40 mouse cellular contexts compared by ENCODE assay signal in genomic region chr3:108124131-108124530, GRCm38 (mm10). TPM values are rescaled to one million over a fixed set of nuclear protein-coding genes. Genes with fewer than 3 reads are reported as not detected.
DNase-seq lines count a peak whose midpoint lies in the region; ATAC-seq and TF ChIP-seq lines count a peak whose summit lies in the region.
"Had no signal": no experiment of that assay in that cellular context is flagged by ENCODE, and none has a peak within 500 bp of the region (broad histone marks: within the 10 kb centered on the region; RNA-seq: fewer than 3 reads in every experiment).

No protein-coding gene starts in this region.

- H3K4me1 ChIP-seq in liver, adult 2 months (ENCODE audit: control insufficient read depth, insufficient read depth, low read length) = peaks cover 13% of the 10 kb centered on the region; the same call in 1 of the 2 replicates
- H3K4me1 ChIP-seq in liver, postnatal 0 days (ENCODE audit: insufficient read depth) = peaks cover 35% of the 10 kb centered on the region
- H3K4me1 ChIP-seq in liver, embryonic 15.5 days (replicated peaks) = peaks cover 50% of the 10 kb centered on the region
- H3K4me1 ChIP-seq: stomach, embryonic 15.5 days had no signal

- H3K27me3 ChIP-seq in liver, adult 2 months (ENCODE audit: control insufficient read depth, insufficient read depth, low read length) = no peaks in the 10 kb centered on the region
- no peaks in the 10 kb centered on the region for H3K27me3 ChIP-seq in liver, postnatal 0 days (ENCODE audit: insufficient read depth, low read length)
- no peaks in the 10 kb centered on the region for H3K27me3 ChIP-seq in liver, embryonic 15.5 days
- H3K27me3 ChIP-seq: embryonic facial prominence, embryonic 12.5 days; heart, embryonic 15.5 days; hindbrain, embryonic 12.5 days; limb, embryonic 13.5 days; midbrain, embryonic 13.5 days; neural tube, embryonic 15.5 days; stomach, embryonic 15.5 days had no signal

- no peak overlapping the region for H3K4me2 ChIP-seq in liver, postnatal 0 days (ENCODE audit: low read depth, low read length)
- no peak overlapping the region for H3K4me2 ChIP-seq in liver, embryonic 15.5 days
- H3K4me2 ChIP-seq: embryonic facial prominence, embryonic 12.5 days; heart, embryonic 15.5 days; hindbrain, embryonic 12.5 days; limb, embryonic 13.5 days; midbrain, embryonic 13.5 days; neural tube, embryonic 15.5 days; stomach, embryonic 15.5 days had no signal

- H3K27ac ChIP-seq in liver, adult 2 months (replicated peaks; ENCODE audit: insufficient read depth, low read depth, low read length) = no peak overlapping the region
- no peak overlapping the region for H3K27ac ChIP-seq in liver, postnatal 0 days (ENCODE audit: low read depth)
- 0 out of 2 replicates have a peak overlapping the region, but pooled peaks have one; percentile 4 for H3K27ac ChIP-seq in liver, embryonic 15.5 days (replicated peaks)
- H3K27ac ChIP-seq: embryonic facial prominence, embryonic 12.5 days; heart, embryonic 10.5 days; heart, embryonic 15.5 days; hindbrain, embryonic 12.5 days; hindbrain, postnatal 0 days; kidney, postnatal 0 days; limb, embryonic 13.5 days; macrophage; midbrain, embryonic 13.5 days; neural tube, embryonic 15.5 days; stomach, embryonic 15.5 days had no signal

- 13% methylated on average over 1 of the region's 1 CpGs for WGBS in liver, adult 2 months
- 20% methylated on average over 1 of the region's 1 CpGs for WGBS in liver, postnatal 0 days (ENCODE audit: insufficient replicate concordance)
- 51% methylated on average over 1 of the region's 1 CpGs for WGBS in liver, embryonic 15.5 days (ENCODE audit: insufficient replicate concordance)

- TF ChIP-seq EP300 in liver, postnatal 0 days (IDR thresholded peaks at IDR 0.05; ENCODE audit: low read depth) = no peak

- H3K9ac ChIP-seq in liver, adult 2 months (ENCODE audit: low read depth, low read length) = no peak overlapping the region
- no peak overlapping the region for H3K9ac ChIP-seq in liver, postnatal 0 days (replicated peaks)
- H3K9ac ChIP-seq in liver, embryonic 15.5 days = no peak overlapping the region
- H3K9ac ChIP-seq: embryonic facial prominence, embryonic 12.5 days; heart, embryonic 15.5 days; hindbrain, embryonic 12.5 days; limb, embryonic 13.5 days; midbrain, embryonic 13.5 days; neural tube, embryonic 15.5 days; stomach, embryonic 15.5 days had no signal

- H3K36me3 ChIP-seq in liver, adult 2 months (ENCODE audit: control insufficient read depth, insufficient read depth, low read length) = peaks cover 16% of the 10 kb centered on the region
- H3K36me3 ChIP-seq in liver, postnatal 0 days (replicated peaks; ENCODE audit: insufficient read depth, low read length) = peaks cover 38% of the 10 kb centered on the region
- peaks cover 46% of the 10 kb centered on the region for H3K36me3 ChIP-seq in liver, embryonic 15.5 days (replicated peaks)

- TF ChIP-seq CTCF in liver, adult 2 months (IDR thresholded peaks at IDR 0.05; ENCODE audit: low read depth, low read length) = no peak
- no peak for TF ChIP-seq CTCF in liver, postnatal 0 days (IDR thresholded peaks at IDR 0.05; ENCODE audit: low read depth)

- ATAC-seq in liver, postnatal 0 days = no peak
- ATAC-seq in liver, embryonic 15.5 days (ENCODE audit: insufficient read depth) = no peak
- ATAC-seq: forebrain, embryonic 16.5 days; hindbrain, postnatal 0 days; midbrain, embryonic 13.5 days had no signal

- DNase-seq in liver, adult 2 months (ENCODE audit: extremely low read depth, low read depth, low spot score) = peak; percentile 80
- no peak for DNase-seq in liver, postnatal 0 days
- DNase-seq in CD4-positive, CD25-positive, alpha-beta regulatory T cell, adult 2 months (ENCODE audit: low read depth, low spot score) = peak; percentile 39
- peak; percentile 58 for DNase-seq in induced T-regulatory cell, adult 2 months (ENCODE audit: low read depth)
- no peak for DNase-seq in kidney, postnatal 10 days
- DNase-seq in kidney, postnatal 4 days = no peak
- DNase-seq in kidney, postnatal 14 days = no peak
- DNase-seq: adrenal gland, postnatal 25 days; cerebellum, adult 11-12 months; cerebellum, adult 9-11 months; embryo, embryonic 11 days; gastrocnemius, postnatal 10 days; kidney, adult 2 months; lung, adult 2 months; lung, postnatal 10 days; retina, postnatal 1 day; right cerebral cortex, postnatal 14 days; thymus, adult 18-20 months; thymus, postnatal 36 days had no signal

- TF ChIP-seq POLR2A in liver, adult 2 months (IDR thresholded peaks at IDR 0.05; ENCODE audit: extremely low read depth, insufficient read depth, low read length) = no peak

- no peaks in the 10 kb centered on the region for H3K9me3 ChIP-seq in liver, postnatal 0 days (ENCODE audit: low read length)
- H3K9me3 ChIP-seq in liver, embryonic 15.5 days (replicated peaks) = no peaks in the 10 kb centered on the region
- H3K9me3 ChIP-seq: embryonic facial prominence, embryonic 12.5 days; G1E; heart, embryonic 10.5 days; heart, embryonic 15.5 days; hindbrain, embryonic 12.5 days; limb, embryonic 13.5 days; midbrain, embryonic 13.5 days; neural tube, embryonic 15.5 days; stomach, embryonic 15.5 days had no signal

- peaks cover 20% of the 10 kb centered on the region for H3K79me2 ChIP-seq in liver, adult 2 months (ENCODE audit: control insufficient read depth, insufficient read depth, low read length)

- no peak overlapping the region for H3K4me3 ChIP-seq in liver, adult 2 months (ENCODE audit: insufficient read depth, low read depth, low read length)
- H3K4me3 ChIP-seq in liver, postnatal 0 days (ENCODE audit: low read depth, low read length) = no peak overlapping the region
- H3K4me3 ChIP-seq in liver, embryonic 15.5 days (replicated peaks) = no peak overlapping the region
- H3K4me3 ChIP-seq: embryonic facial prominence, embryonic 12.5 days; heart, embryonic 10.5 days; heart, embryonic 15.5 days; hindbrain, embryonic 12.5 days; limb, embryonic 13.5 days; midbrain, embryonic 13.5 days; neural tube, embryonic 15.5 days; stomach, embryonic 15.5 days had no signal

RNA-seq across cellular contexts. Expression of gene Gnai3, which starts 21.8 kb away (rescaled TPM):
- total RNA-seq in liver, adult 2 months (2014; rRNA removed) = 89.5 and 92.8 TPM in 2 replicates
- polyA plus RNA-seq in liver, adult 2 months (2012; rRNA removed) = 19.0 and 24.6 TPM in 2 replicates
- polyA plus RNA-seq in liver, postnatal 0 days (2015; fragmentation: Nextera tagmentation; extraction: Ambion mirVana) = 41.9 and 49.1 TPM in 2 replicates
- 63.4 and 66.5 TPM in 2 replicates for polyA plus RNA-seq in liver, embryonic 15.5 days (2015; fragmentation: Nextera tagmentation; extraction: Ambion mirVana)

RNA-seq across cellular contexts. Expression of gene Gpr61, which starts 30.6 kb away (rescaled TPM):
- not detected in 2 replicates for total RNA-seq in liver, adult 2 months (2014; rRNA removed)
- not detected in 2 replicates for polyA plus RNA-seq in liver, adult 2 months (2012; rRNA removed)
- not detected in 2 replicates for polyA plus RNA-seq in liver, postnatal 0 days (2015; fragmentation: Nextera tagmentation; extraction: Ambion mirVana)
- 0.02 TPM in 1 of 2 replicates, not detected in the other for polyA plus RNA-seq in liver, embryonic 15.5 days (2015; fragmentation: Nextera tagmentation; extraction: Ambion mirVana)
- total RNA-seq: granulocyte monocyte progenitor cell, adult 5-6 weeks; heart, postnatal 25 days; megakaryocyte-erythroid progenitor cell, adult 5-6 weeks; monocyte, adult 5-6 weeks had no signal
- polyA plus RNA-seq: G1E; kidney, adult 2 months; kidney, postnatal 0 days; lung, adult 2 months; macrophage had no signal

RNA-seq across cellular contexts. Expression of gene Gnat2, which starts 31.5 kb away (rescaled TPM):
- 2.9 and 3.9 TPM in 2 replicates for total RNA-seq in liver, adult 2 months (2014; rRNA removed)
- 0.91 and 1.5 TPM in 2 replicates for polyA plus RNA-seq in liver, adult 2 months (2012; rRNA removed)
- 1.6 and 1.7 TPM in 2 replicates for polyA plus RNA-seq in liver, postnatal 0 days (2015; fragmentation: Nextera tagmentation; extraction: Ambion mirVana)
- polyA plus RNA-seq in liver, embryonic 15.5 days (2015; fragmentation: Nextera tagmentation; extraction: Ambion mirVana) = 2.7 and 3.8 TPM in 2 replicates
- total RNA-seq: heart, postnatal 25 days; hindbrain, postnatal 0 days; layer of hippocampus, adult 18-20 months; layer of hippocampus, postnatal 25 days; left cerebral cortex, postnatal 36 days; megakaryocyte-erythroid progenitor cell, adult 5-6 weeks; monocyte, adult 5-6 weeks had no signal
- polyA plus RNA-seq: lung, adult 2 months; macrophage had no signal

RNA-seq across cellular contexts. Expression of gene Ampd2, which starts 37.7 kb away (rescaled TPM):
- 11.0 and 13.8 TPM in 2 replicates for total RNA-seq in liver, adult 2 months (2014; rRNA removed)
- 69.6 and 128 TPM in 2 replicates for polyA plus RNA-seq in liver, adult 2 months (2012; rRNA removed)
- polyA plus RNA-seq in liver, postnatal 0 days (2015; fragmentation: Nextera tagmentation; extraction: Ambion mirVana) = 17.3 and 23.0 TPM in 2 replicates
- polyA plus RNA-seq in liver, embryonic 15.5 days (2015; fragmentation: Nextera tagmentation; extraction: Ambion mirVana) = 63.7 and 76.6 TPM in 2 replicates

Comparison
In these comparisons a context has a peak if more than half of its experiments do, and no peak if none do; other contexts are left out.
1. DNase-seq: peak in liver, adult 2 months (single experiment), CD4-positive, CD25-positive, alpha-beta regulatory T cell, adult 2 months (single experiment) and induced T-regulatory cell, adult 2 months (single experiment); none in liver, postnatal 0 days (single experiment), kidney, postnatal 10 days (single experiment), kidney, postnatal 4 days (0 of 2) and kidney, postnatal 14 days (single experiment).